Mouse (Mus musculus) liver, postnatal 0 days (tissue): ENCODE data around the gene Dnajb7. TPM values are rescaled to one million over a fixed set of nuclear protein-coding genes. Genes with fewer than 3 reads are reported as not detected.

ENCODE experiments used
- ATAC-seq: fragments of 200-750 bp; cut with Nextera tagmentation; 2 replicates; pipeline ENCODE4 v1.8.0; 2017; ENCODE audit warnings: mild to moderate bottlenecking, moderate library complexity
- DNase-seq: peaks from one replicate; pipeline ENCODE4 v3.0.0-alpha.2; 2016
- H3K27ac ChIP-seq: fragments of 300-500 bp; sonication (generic); 2 replicates; pipeline ENCODE4 v1.5.1; 2014; ENCODE audit warnings: antibody characterized with exemption, moderate library complexity, mild to moderate bottlenecking, low read depth
- H3K27me3 ChIP-seq: fragments of 300-500 bp; sonication (generic); 2 replicates; pipeline ENCODE4 v1.6.1; 2014; ENCODE audit warnings: low read length, control low read depth, mixed read lengths; ENCODE audit not compliant: insufficient read depth
- H3K36me3 ChIP-seq: fragments of 300-500 bp; sonication (generic); replicated peaks from 2 replicates; pipeline ENCODE4 v1.6.1; 2014; ENCODE audit warnings: mild to moderate bottlenecking, control low read depth, low read length, moderate library complexity, mixed read lengths; ENCODE audit not compliant: insufficient read depth
- H3K4me1 ChIP-seq: fragments of 300-500 bp; sonication (generic); 2 replicates; pipeline ENCODE4 v1.6.1; 2014; ENCODE audit warnings: antibody characterized with exemption, mild to moderate bottlenecking, control low read depth; ENCODE audit not compliant: insufficient read depth
- H3K4me2 ChIP-seq: fragments of 300-500 bp; sonication (generic); 2 replicates; pipeline ENCODE4 v1.6.1; 2014; ENCODE audit warnings: low read depth, mild to moderate bottlenecking, low read length, moderate library complexity, mixed read lengths
- H3K4me3 ChIP-seq: fragments of 300-500 bp; sonication (generic); 2 replicates; pipeline ENCODE4 v1.5.1; 2014; ENCODE audit warnings: low read depth, low read length
- H3K9ac ChIP-seq: fragments of 300-500 bp; sonication (generic); replicated peaks from 2 replicates; pipeline ENCODE4 v1.6.1; 2014; ENCODE audit warnings: mild to moderate bottlenecking, moderate library complexity
- H3K9me3 ChIP-seq: fragments of 300-500 bp; sonication (generic); 2 replicates; pipeline ENCODE4 v1.6.1; 2016; ENCODE audit warnings: mild to moderate bottlenecking, control low read depth, low read length, mixed read lengths
- CTCF ChIP-seq: sonication (generic); IDR thresholded peaks from 2 replicates; pipeline ENCODE4 v1.5.1; 2016; ENCODE audit warnings: antibody characterized with exemption, low read depth
- EP300 ChIP-seq: IDR thresholded peaks from 2 replicates; pipeline ENCODE4 v1.6.1; 2016; ENCODE audit warnings: antibody characterized with exemption, low read depth, mild to moderate bottlenecking
- WGBS: fragments of 180-500 bp; shearing (Covaris S2); extraction: QIAGEN DNeasy Blood & Tissue Kit; methylation state at CpG from one replicate; pipeline ENCODE4 v1.1.7; 2014; ENCODE audit not compliant: insufficient replicate concordance; 5-methylcytosine and 5-hydroxymethylcytosine counted together
- polyA plus RNA-seq: library from polyadenylated mRNA; unstranded; fragments of >200 nt; fragmentation: Nextera tagmentation; extraction: Ambion mirVana; gene quantifications from 2 replicates; pipeline ENCODE4 v1.2.1, GENCODE M21; 2015

The Dnajb7 gene
- polyA plus RNA-seq, 1 experiment from 2014 or later: 0.40 TPM

DNA sequence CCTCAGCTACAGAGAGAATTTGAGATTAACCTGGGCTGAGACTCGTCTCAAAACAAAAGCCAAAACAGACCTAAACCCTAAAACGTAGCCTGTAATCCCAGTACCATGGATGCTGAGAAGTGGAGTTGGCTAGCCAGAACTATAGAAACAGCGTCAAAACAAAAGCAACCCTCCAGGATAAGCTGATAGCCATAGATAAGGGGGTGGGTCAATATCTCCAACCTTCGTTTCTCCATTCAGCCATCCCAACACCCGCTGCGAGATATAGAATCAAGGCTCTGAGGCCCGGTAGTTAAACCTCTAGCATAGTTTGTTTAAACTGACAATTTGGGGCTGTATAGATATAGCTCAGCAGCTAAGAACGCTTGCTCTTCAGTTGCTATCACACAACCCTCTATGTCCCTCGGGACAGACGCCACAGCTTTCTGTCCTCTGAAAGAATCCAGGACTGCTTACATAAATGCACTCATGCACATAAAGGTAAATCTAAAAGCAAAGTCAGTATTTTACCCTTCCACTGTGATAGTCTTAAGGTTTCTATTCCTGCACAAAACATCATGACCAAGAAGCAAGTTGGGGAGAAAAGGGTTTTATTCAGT is 46.6 kb downstream of the Dnajb7 start:
- H3K4me2 ChIP-seq: peak overlapping the region; percentile 88
- H3K27ac ChIP-seq: peak overlapping the region; percentile 83
- peaks cover 38% of the 10 kb centered on the region for H3K4me1 ChIP-seq
- 16% methylated on average over 10 of the region's 10 CpGs for WGBS
- H3K27me3 ChIP-seq: no peaks in the 10 kb centered on the region
- H3K36me3 ChIP-seq: peaks cover 14% of the 10 kb centered on the region
- no peak for DNase-seq
- no peak for ATAC-seq
- peak overlapping the region; percentile 40 for H3K9ac ChIP-seq
- H3K9me3 ChIP-seq: no peaks in the 10 kb centered on the region
- TF ChIP-seq CTCF: no peak
- no peak for TF ChIP-seq EP300
- H3K4me3 ChIP-seq: peak overlapping the region; percentile 70

DNA sequence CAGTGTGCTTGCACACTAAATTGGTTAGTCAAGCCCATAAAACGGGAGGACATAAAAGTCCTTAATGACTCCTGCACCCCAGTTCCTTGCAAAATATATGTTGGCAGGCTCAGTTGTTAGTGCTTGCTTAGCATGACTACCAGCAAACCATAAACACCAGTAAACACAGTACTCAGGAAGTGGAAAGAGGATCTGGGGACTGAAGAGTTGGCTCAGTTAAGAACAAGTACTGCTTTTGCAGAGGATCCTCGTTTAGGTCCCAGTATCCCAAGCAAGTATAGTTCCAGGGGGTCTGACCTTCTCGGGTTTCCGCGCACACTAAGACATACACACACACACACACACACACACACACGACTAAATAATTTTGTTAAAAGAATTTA is 47.1 kb downstream of the Dnajb7 start:
- WGBS: 26% methylated on average over 6 of the region's 6 CpGs
- TF ChIP-seq EP300 (no peak), CTCF (no peak)
- Histone ChIP-seq H3K4me1 (peaks cover 38% of the 10 kb centered on the region), H3K36me3 (peaks cover 10% of the 10 kb centered on the region; the same call in 1 of the 2 replicates), H3K4me3 (peak overlapping the region; percentile 70), H3K4me2 (peak overlapping the region; percentile 88), H3K9ac (peak overlapping the region; percentile 40), H3K9me3 (no peaks in the 10 kb centered on the region), H3K27ac (peak overlapping the region; percentile 83), H3K27me3 (no peaks in the 10 kb centered on the region)
- peak; percentile 58 for ATAC-seq
- DNase-seq: no peak

DNA sequence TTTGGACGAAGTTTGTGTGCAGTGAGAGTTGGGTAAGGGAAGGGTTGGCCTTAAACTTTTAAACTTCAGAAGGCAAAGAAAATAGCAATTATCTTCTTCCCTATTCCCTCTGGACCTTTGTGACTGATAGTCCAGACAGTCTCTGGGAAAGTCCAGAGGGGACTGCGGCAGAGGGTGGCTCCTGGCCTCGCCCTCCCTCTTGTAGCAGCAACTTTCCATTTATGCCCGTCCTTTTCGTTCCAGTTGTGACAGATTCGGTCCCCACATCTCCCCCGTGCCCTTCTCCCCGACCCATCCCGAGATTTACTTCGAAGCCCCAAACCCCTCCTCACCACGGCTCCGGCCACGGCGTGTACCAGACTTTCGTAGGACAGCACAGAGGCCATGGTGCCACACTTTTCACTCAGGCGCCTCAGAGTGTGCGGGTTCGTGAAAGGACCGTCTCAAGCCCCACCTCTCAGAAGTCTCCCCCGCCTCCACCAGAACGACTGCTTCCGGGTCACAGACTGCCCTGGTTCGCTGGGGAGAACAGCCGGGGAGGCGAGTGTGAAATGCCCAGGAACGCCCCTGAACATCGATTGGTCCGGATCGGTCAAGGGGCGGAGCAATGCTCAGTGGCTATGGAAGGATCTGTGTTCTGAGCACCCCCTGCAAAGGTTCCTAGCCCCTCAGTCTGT is 47.6 kb downstream of the Dnajb7 start, which contains the start of gene Slc25a17:
Slc25a17 (minus strand) TSS at position 468 of the 677 bp plus-strand sequence.
- Histone ChIP-seq H3K9ac (peak within 1 kb of the TSS; percentile 76), H3K27me3 (no peaks in the 10 kb centered on the region), H3K36me3 (peaks cover 5% of the 10 kb centered on the region; the same call in 1 of the 2 replicates), H3K4me1 (peaks cover 38% of the 10 kb centered on the region), H3K4me3 (peak within 1 kb of the TSS; percentile 70), H3K27ac (peak within 1 kb of the TSS; percentile 83), H3K4me2 (peak within 1 kb of the TSS; percentile 88), H3K9me3 (no peaks in the 10 kb centered on the region)
- DNase-seq (peak; percentile 96), ATAC-seq (peak; percentile 98)
- WGBS: under 1% methylated on average over 30 of the region's 30 CpGs
- TF ChIP-seq EP300 (no peak), CTCF (no peak)

DNA sequence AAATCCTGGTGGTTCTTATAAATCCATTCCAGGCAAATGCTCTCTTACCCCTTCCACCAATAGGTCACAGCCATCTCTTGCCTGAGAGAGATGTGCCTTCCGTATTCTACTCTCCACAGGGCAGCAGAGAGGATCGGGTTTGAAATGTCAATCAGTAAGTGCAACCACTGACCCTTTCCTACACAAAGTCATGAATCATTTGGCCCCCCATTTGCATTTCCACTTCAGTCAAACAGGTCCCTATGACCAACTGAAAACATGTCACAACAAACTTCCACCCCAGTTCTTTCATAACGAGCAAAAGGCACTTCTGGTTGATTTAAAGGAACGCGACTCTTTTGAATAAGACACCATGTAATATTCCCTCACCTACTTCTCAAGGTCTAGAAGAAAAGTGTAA is 48.7 kb downstream of the Dnajb7 start:
- H3K27me3 ChIP-seq: no peaks in the 10 kb centered on the region
- 66% methylated on average over 5 of the region's 5 CpGs for WGBS
- no peak for ATAC-seq
- peak overlapping the region; percentile 88 for H3K4me2 ChIP-seq
- TF ChIP-seq EP300: no peak
- no peak for TF ChIP-seq CTCF
- peaks cover 5% of the 10 kb centered on the region; the same call in 1 of the 2 replicates for H3K36me3 ChIP-seq
- peak overlapping the region; percentile 70 for H3K4me3 ChIP-seq
- DNase-seq: no peak
- peak overlapping the region; percentile 30 for H3K27ac ChIP-seq
- no peak overlapping the region for H3K9ac ChIP-seq
- no peaks in the 10 kb centered on the region for H3K9me3 ChIP-seq
- peaks cover 38% of the 10 kb centered on the region for H3K4me1 ChIP-seq

DNA sequence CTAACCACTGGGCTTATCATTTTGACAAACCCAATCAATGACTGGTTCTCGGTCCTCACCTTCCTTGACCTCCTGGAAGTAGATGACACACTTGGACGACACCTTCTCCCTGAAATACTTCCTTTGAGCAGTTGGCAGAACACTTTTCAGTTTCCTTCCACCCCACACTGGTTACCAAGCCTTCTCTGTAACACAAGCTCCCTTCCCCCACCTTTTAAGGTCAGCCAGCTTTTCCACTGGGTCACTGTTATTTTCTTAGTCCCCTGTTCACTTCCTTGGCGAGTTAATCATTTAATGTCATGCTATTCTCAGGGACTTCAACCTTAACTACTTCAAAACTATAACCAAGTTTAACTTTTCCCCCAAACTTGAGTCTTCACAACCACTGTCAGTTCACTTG is 49.2 kb downstream of the Dnajb7 start:
- H3K27ac ChIP-seq: peak overlapping the region; percentile 24
- no peak overlapping the region for H3K4me3 ChIP-seq
- no peaks in the 10 kb centered on the region for H3K9me3 ChIP-seq
- H3K4me1 ChIP-seq: peaks cover 38% of the 10 kb centered on the region
- peaks cover 2% of the 10 kb centered on the region; the same call in 1 of the 2 replicates for H3K36me3 ChIP-seq
- WGBS: 48% methylated on average over 3 of the region's 3 CpGs
- no peak for DNase-seq
- H3K4me2 ChIP-seq: peak overlapping the region; percentile 88
- ATAC-seq: no peak
- TF ChIP-seq CTCF: no peak
- TF ChIP-seq EP300: no peak
- H3K9ac ChIP-seq: no peak overlapping the region
- no peaks in the 10 kb centered on the region for H3K27me3 ChIP-seq

DNA sequence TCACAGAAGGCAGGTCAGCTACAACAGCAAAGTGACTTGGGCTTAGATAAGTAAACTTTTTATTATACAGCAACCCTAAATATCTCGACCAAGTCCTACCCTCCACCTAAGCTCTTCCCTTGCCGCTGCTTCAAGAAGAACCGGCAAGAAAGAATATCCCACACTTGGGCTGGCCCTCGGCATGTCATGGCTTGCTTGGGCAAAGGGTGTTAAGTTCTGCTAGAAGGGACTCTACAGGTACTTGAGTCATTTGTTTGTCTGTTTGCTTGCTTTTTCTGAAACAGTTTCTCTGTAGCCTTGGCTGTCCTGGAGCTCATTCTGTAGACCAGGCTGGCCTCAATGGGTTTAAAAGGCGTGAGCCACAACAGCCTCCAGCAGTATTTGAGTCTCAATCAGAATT is 51.2 kb downstream of the Dnajb7 start:
- H3K36me3 ChIP-seq: 0 out of 2 replicates have a peak, but pooled peaks cover 3% of the 10 kb centered on the region
- no peaks in the 10 kb centered on the region for H3K27me3 ChIP-seq
- H3K4me2 ChIP-seq: no peak overlapping the region
- ATAC-seq (no peak), DNase-seq (no peak)
- no peak overlapping the region for H3K4me3 ChIP-seq
- no peak overlapping the region for H3K9ac ChIP-seq
- no peak overlapping the region for H3K27ac ChIP-seq
- WGBS: 62% methylated on average over 5 of the region's 5 CpGs
- no peaks in the 10 kb centered on the region for H3K9me3 ChIP-seq
- H3K4me1 ChIP-seq: peaks cover 28% of the 10 kb centered on the region
- TF ChIP-seq EP300 (no peak), CTCF (no peak)

Other genes with a start within 250 kb of the Dnajb7 start
- gene Mrtfa, start 217.5 kb downstream of the Dnajb7 start, polyA plus RNA-seq: 4.3 and 4.5 TPM in 2 replicates
- 0.12 and 0.17 TPM in 2 replicates for gene Mchr1, start 172.8 kb downstream of the Dnajb7 start, polyA plus RNA-seq
- gene Slc25a17, start 47.5 kb downstream of the Dnajb7 start, polyA plus RNA-seq: 37.8 and 38.6 TPM in 2 replicates
- gene St13, start 8.2 kb downstream of the Dnajb7 start, polyA plus RNA-seq: 59.8 and 62.6 TPM in 2 replicates
- 3.9 and 4.3 TPM in 2 replicates for gene Xpnpep3, start 8.2 kb downstream of the Dnajb7 start, polyA plus RNA-seq
- gene Rbx1, start 58.0 kb upstream of the Dnajb7 start, polyA plus RNA-seq: 234 and 241 TPM in 2 replicates
- 4.5 and 5.1 TPM in 2 replicates for gene Ep300, start 177.1 kb upstream of the Dnajb7 start, polyA plus RNA-seq